Mouse (Mus musculus): ENCODE data around the gene Ninj2. TPM values are rescaled to one million over a fixed set of nuclear protein-coding genes. Genes with fewer than 3 reads are reported as not detected.

Ninj2 gene
- polyA plus RNA-seq, 1 experiment: not detected

- no peak overlapping the region for H3K4me3 ChIP-seq (ENCODE audit: insufficient read depth, low read length)
- no peak overlapping the region for H3K27ac ChIP-seq (ENCODE audit: insufficient read depth, low read depth, low read length)
- TF ChIP-seq POLR2A (IDR thresholded peaks at IDR 0.05; ENCODE audit: borderline replicate concordance, low read depth, low read length) (no peak), CTCF (IDR thresholded peaks at IDR 0.05; ENCODE audit: low read depth, low read length) (no peak)
- H3K4me1 ChIP-seq (ENCODE audit: control insufficient read depth, insufficient read depth, low read length): peaks cover 62% of the 10 kb centered on the region
Observed at GRCm38 (mm10) chr6:120149458-120150120, 56.4 kb downstream of the Ninj2 start.

GRCm38 (mm10) chr6:120150206-120150605 lies 57.1 kb downstream of the Ninj2 start:
- Histone ChIP-seq H3K4me3 (ENCODE audit: insufficient read depth, low read length) (no peak overlapping the region), H3K27ac (ENCODE audit: insufficient read depth, low read depth, low read length) (no peak overlapping the region), H3K4me1 (ENCODE audit: control insufficient read depth, insufficient read depth, low read length) (peaks cover 62% of the 10 kb centered on the region)
- no peak for TF ChIP-seq CTCF (IDR thresholded peaks at IDR 0.05; ENCODE audit: low read depth, low read length)

- TF ChIP-seq CTCF (IDR thresholded peaks at IDR 0.05; ENCODE audit: low read depth, low read length) (no peak), POLR2A (IDR thresholded peaks at IDR 0.05; ENCODE audit: borderline replicate concordance, low read depth, low read length) (no peak)
- peak overlapping the region; percentile 72 for H3K27ac ChIP-seq (ENCODE audit: insufficient read depth, low read depth, low read length)
- H3K4me3 ChIP-seq (ENCODE audit: insufficient read depth, low read length): no peak overlapping the region
- H3K4me1 ChIP-seq (ENCODE audit: control insufficient read depth, insufficient read depth, low read length): peaks cover 59% of the 10 kb centered on the region
Observed at GRCm38 (mm10) chr6:120151616-120152053, 58.5 kb downstream of the Ninj2 start.

GRCm38 (mm10) chr6:120152739-120153696 lies 59.9 kb downstream of the Ninj2 start:
- no peak overlapping the region for H3K4me3 ChIP-seq (ENCODE audit: insufficient read depth, low read length)
- TF ChIP-seq CTCF (IDR thresholded peaks at IDR 0.05; ENCODE audit: low read depth, low read length): no peak
- peaks cover 69% of the 10 kb centered on the region for H3K4me1 ChIP-seq (ENCODE audit: control insufficient read depth, insufficient read depth, low read length)
- H3K27ac ChIP-seq (ENCODE audit: insufficient read depth, low read depth, low read length): peak overlapping the region; percentile 88

- Histone ChIP-seq H3K4me1 (ENCODE audit: control insufficient read depth, insufficient read depth, low read length) (peaks cover 77% of the 10 kb centered on the region), H3K27ac (ENCODE audit: insufficient read depth, low read depth, low read length) (peak overlapping the region; percentile 88), H3K4me3 (ENCODE audit: insufficient read depth, low read length) (no peak overlapping the region)
- TF ChIP-seq POLR2A (IDR thresholded peaks at IDR 0.05; ENCODE audit: borderline replicate concordance, low read depth, low read length): no peak
- no peak for TF ChIP-seq CTCF (IDR thresholded peaks at IDR 0.05; ENCODE audit: low read depth, low read length)
Observed at GRCm38 (mm10) chr6:120154526-120155309, 61.6 kb downstream of the Ninj2 start.

- TF ChIP-seq CTCF (IDR thresholded peaks at IDR 0.05; ENCODE audit: low read depth, low read length) (no peak), POLR2A (IDR thresholded peaks at IDR 0.05; ENCODE audit: borderline replicate concordance, low read depth, low read length) (no peak)
- Histone ChIP-seq H3K4me3 (ENCODE audit: insufficient read depth, low read length) (no peak overlapping the region), H3K27ac (ENCODE audit: insufficient read depth, low read depth, low read length) (peak overlapping the region; percentile 97), H3K4me1 (ENCODE audit: control insufficient read depth, insufficient read depth, low read length) (peaks cover 76% of the 10 kb centered on the region)
Observed at GRCm38 (mm10) chr6:120155510-120155909, 62.4 kb downstream of the Ninj2 start.

GRCm38 (mm10) chr6:120157479-120157878 lies 64.3 kb downstream of the Ninj2 start:
- no peak overlapping the region for H3K4me3 ChIP-seq (ENCODE audit: insufficient read depth, low read length)
- H3K4me1 ChIP-seq (ENCODE audit: control insufficient read depth, insufficient read depth, low read length): peaks cover 60% of the 10 kb centered on the region
- TF ChIP-seq CTCF (IDR thresholded peaks at IDR 0.05; ENCODE audit: low read depth, low read length): no peak
- no peak for TF ChIP-seq POLR2A (IDR thresholded peaks at IDR 0.05; ENCODE audit: borderline replicate concordance, low read depth, low read length)
- peak overlapping the region; percentile 97 for H3K27ac ChIP-seq (ENCODE audit: insufficient read depth, low read depth, low read length)

- Histone ChIP-seq H3K27ac (ENCODE audit: insufficient read depth, low read depth, low read length) (peak overlapping the region; percentile 97), H3K4me1 (ENCODE audit: control insufficient read depth, insufficient read depth, low read length) (peaks cover 47% of the 10 kb centered on the region), H3K4me3 (ENCODE audit: insufficient read depth, low read length) (no peak overlapping the region)
- TF ChIP-seq CTCF (IDR thresholded peaks at IDR 0.05; ENCODE audit: low read depth, low read length) (no peak), POLR2A (IDR thresholded peaks at IDR 0.05; ENCODE audit: borderline replicate concordance, low read depth, low read length) (no peak)
Observed at GRCm38 (mm10) chr6:120159133-120159901, 66.2 kb downstream of the Ninj2 start.

GRCm38 (mm10) chr6:120162928-120163327 lies 69.8 kb downstream of the Ninj2 start:
- H3K4me3 ChIP-seq (ENCODE audit: insufficient read depth, low read length): no peak overlapping the region
- peaks cover 18% of the 10 kb centered on the region for H3K4me1 ChIP-seq (ENCODE audit: control insufficient read depth, insufficient read depth, low read length)
- H3K27ac ChIP-seq (ENCODE audit: insufficient read depth, low read depth, low read length): no peak overlapping the region
- TF ChIP-seq POLR2A (IDR thresholded peaks at IDR 0.05; ENCODE audit: borderline replicate concordance, low read depth, low read length) (no peak), CTCF (IDR thresholded peaks at IDR 0.05; ENCODE audit: low read depth, low read length) (no peak)
